In the genomic region with DNA sequence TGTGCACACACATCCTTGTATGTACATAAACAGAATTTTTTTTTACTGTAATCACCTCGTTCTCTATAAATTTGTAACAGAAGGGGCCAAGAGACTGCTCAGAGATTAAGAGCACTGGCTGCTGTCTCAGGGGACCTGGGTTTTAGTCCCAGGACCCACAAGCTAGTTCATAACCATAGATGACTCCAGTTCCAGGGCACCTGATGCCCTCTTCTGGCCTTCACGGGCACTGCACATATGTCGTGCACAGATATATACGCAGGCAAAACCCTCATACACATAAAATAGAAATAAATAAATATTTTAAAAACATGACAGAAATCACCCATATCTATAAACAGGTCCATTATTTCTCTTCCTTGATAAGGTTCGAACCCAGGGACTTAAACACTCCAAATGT, we compare ENCODE assay signal across 10 mouse cellular contexts.
DNase-seq lines count a peak whose midpoint lies in the region; ATAC-seq and TF ChIP-seq lines count a peak whose summit lies in the region.
"Had no signal": no experiment of that assay in that cellular context is flagged by ENCODE, and none has a peak within 500 bp of the region (broad histone marks: within the 10 kb centered on the region; RNA-seq: fewer than 3 reads in every experiment).

No protein-coding gene starts in this region.

- H3K4me2 ChIP-seq in embryonic facial prominence, embryonic 11.5 days (ENCODE audit: low read depth, low read length) = no peak overlapping the region
- H3K4me2 ChIP-seq: midbrain, embryonic 11.5 days had no signal

- H3K4me1 ChIP-seq in embryonic facial prominence, embryonic 11.5 days (ENCODE audit: control insufficient read depth, insufficient read depth, low read length) = no peaks in the 10 kb centered on the region; the same call in 1 of the 2 replicates
- H3K4me1 ChIP-seq in embryonic facial prominence, embryonic 10.5 days = peaks cover 41% of the 10 kb centered on the region
- no peaks in the 10 kb centered on the region for H3K4me1 ChIP-seq in lung, adult 2 months (ENCODE audit: control insufficient read depth, insufficient read depth, low read length)

- H3K9ac ChIP-seq in embryonic facial prominence, embryonic 11.5 days (replicated peaks; ENCODE audit: low read length) = no peak overlapping the region

- peak; percentile 71 for TF ChIP-seq CTCF in lung, adult 2 months (IDR thresholded peaks at IDR 0.05; ENCODE audit: insufficient read depth, low read length)

- H3K4me3 ChIP-seq in embryonic facial prominence, embryonic 11.5 days (ENCODE audit: low read depth, low read length) = no peak overlapping the region
- no peak overlapping the region for H3K4me3 ChIP-seq in embryonic facial prominence, embryonic 10.5 days
- no peak overlapping the region for H3K4me3 ChIP-seq in lung, adult 2 months (replicated peaks; ENCODE audit: extremely low read depth, low read depth, low read length)

- no peaks in the 10 kb centered on the region for H3K36me3 ChIP-seq in embryonic facial prominence, embryonic 11.5 days (replicated peaks; ENCODE audit: control insufficient read depth, insufficient read depth, low read depth, low read length)
- H3K36me3 ChIP-seq in embryonic facial prominence, embryonic 10.5 days (replicated peaks) = no peaks in the 10 kb centered on the region
- H3K36me3 ChIP-seq in splenic B cell, adult 2 months (ENCODE audit: control insufficient read depth, insufficient read depth, low read length, poor library complexity, severe bottlenecking) = no peaks in the 10 kb centered on the region

- peak; percentile 32 for DNase-seq in embryonic facial prominence, embryonic 11.5 days (ENCODE audit: low spot score)
- DNase-seq in embryonic facial prominence, embryonic 10.5 days (ENCODE audit: low spot score) = no peak
- DNase-seq in lung, adult 2 months = no peak
- DNase-seq in lung, postnatal 25 days (ENCODE audit: low spot score) = no peak
- peak; percentile 55 for DNase-seq in NIH3T3 (ENCODE audit: low read depth)
- peak; percentile 40 for DNase-seq in splenic B cell, adult 2 months (ENCODE audit: low read depth, low spot score)
- DNase-seq in left cerebral cortex, adult 11 months (ENCODE audit: low spot score) = no peak
- no peak for DNase-seq in layer of hippocampus, adult 9-10 months (ENCODE audit: low spot score)
- DNase-seq: layer of hippocampus, adult 9-11 months had no signal

- TF ChIP-seq POLR2A in lung, adult 2 months (IDR thresholded peaks at IDR 0.05; ENCODE audit: borderline replicate concordance, extremely low read depth, low read depth, low read length) = no peak

- whole genome bisulfite sequencing in embryonic facial prominence, embryonic 11.5 days = 79% methylated on average over 5 of the region's 5 CpGs
- 85% methylated on average over 5 of the region's 5 CpGs for WGBS in embryonic facial prominence, embryonic 10.5 days
- 91% methylated on average over 5 of the region's 5 CpGs for WGBS in lung, adult 2 months

- no peaks in the 10 kb centered on the region for H3K27me3 ChIP-seq in embryonic facial prominence, embryonic 11.5 days (ENCODE audit: control insufficient read depth, insufficient read depth, low read length)
- peaks cover 69% of the 10 kb centered on the region for H3K27me3 ChIP-seq in embryonic facial prominence, embryonic 10.5 days (replicated peaks; ENCODE audit: low read depth, poor library complexity, severe bottlenecking)
- no peaks in the 10 kb centered on the region for H3K27me3 ChIP-seq in splenic B cell, adult 2 months (ENCODE audit: control insufficient read depth, insufficient read depth, low read length, poor library complexity, severe bottlenecking)

- no peak for ATAC-seq in embryonic facial prominence, embryonic 11.5 days (replicated peaks; ENCODE audit: insufficient number of reproducible peaks, low FRiP score, low TSS enrichment, low read depth)

- H3K9me3 ChIP-seq in embryonic facial prominence, embryonic 11.5 days (replicated peaks; ENCODE audit: control insufficient read depth, low read length) = no peaks in the 10 kb centered on the region
- H3K9me3 ChIP-seq in embryonic facial prominence, embryonic 10.5 days = no peaks in the 10 kb centered on the region

- no peak overlapping the region for H3K27ac ChIP-seq in embryonic facial prominence, embryonic 11.5 days (replicated peaks; ENCODE audit: low read depth, low read length)
- no peak overlapping the region for H3K27ac ChIP-seq in embryonic facial prominence, embryonic 10.5 days (replicated peaks)

Comparison
In these comparisons a context has a peak if more than half of its experiments do, and no peak if none do; other contexts are left out.
1. DNase-seq: peak in embryonic facial prominence, embryonic 11.5 days (single experiment), NIH3T3 (single experiment) and splenic B cell, adult 2 months (single experiment); none in embryonic facial prominence, embryonic 10.5 days (single experiment), lung, adult 2 months (single experiment), lung, postnatal 25 days (single experiment), left cerebral cortex, adult 11 months (single experiment) and layer of hippocampus, adult 9-10 months (single experiment).